Mouse (Mus musculus) intestine, embryonic 15.5 days (tissue): ENCODE results near the gene Snap29. TPM values are rescaled to one million over a fixed set of nuclear protein-coding genes. Genes with fewer than 3 reads are reported as not detected.

ENCODE experiments used
- ATAC-seq: fragments of 200-750 bp; cut with Nextera tagmentation; 2 replicates; pipeline ENCODE4 v1.8.0; 2017; ENCODE audit warnings: moderate TSS enrichment, moderate library complexity
- H3K27ac ChIP-seq: fragments of 300-500 bp; sonication (generic); 2 replicates; pipeline ENCODE4 v1.5.1; 2015; ENCODE audit warnings: mild to moderate bottlenecking, inconsistent platforms
- H3K27me3 ChIP-seq: fragments of 300-500 bp; sonication (generic); replicated peaks from 2 replicates; pipeline ENCODE4 v1.6.1; 2015; ENCODE audit warnings: inconsistent platforms
- H3K36me3 ChIP-seq: fragments of 300-500 bp; sonication (generic); 2 replicates; pipeline ENCODE4 v1.6.1; 2015; ENCODE audit warnings: inconsistent platforms
- H3K4me1 ChIP-seq: fragments of 300-500 bp; sonication (generic); replicated peaks from 2 replicates; pipeline ENCODE4 v1.6.1; 2015; ENCODE audit warnings: inconsistent platforms
- H3K4me2 ChIP-seq: fragments of 300-500 bp; sonication (generic); replicated peaks from 2 replicates; pipeline ENCODE4 v1.6.1; 2015; ENCODE audit warnings: mild to moderate bottlenecking, inconsistent platforms
- H3K4me3 ChIP-seq: fragments of 300-500 bp; sonication (generic); replicated peaks from 2 replicates; pipeline ENCODE4 v1.5.1; 2015; ENCODE audit warnings: inconsistent platforms
- H3K9ac ChIP-seq: fragments of 300-500 bp; sonication (generic); 2 replicates; pipeline ENCODE4 v1.6.1; 2015; ENCODE audit warnings: inconsistent platforms
- H3K9me3 ChIP-seq: fragments of 300-500 bp; sonication (generic); 2 replicates; pipeline ENCODE4 v1.6.1; 2016; ENCODE audit warnings: inconsistent platforms
- WGBS: fragments of 180-500 bp; shearing (Covaris S2); methylation state at CpG from one replicate; pipeline ENCODE4 v1.1.7; 2015; 5-methylcytosine and 5-hydroxymethylcytosine counted together
- polyA plus RNA-seq: library from polyadenylated mRNA; unstranded; fragments of >200 nt; fragmentation: Nextera tagmentation; extraction: Ambion mirVana; gene quantifications from 2 replicates; pipeline ENCODE4 v1.2.1, GENCODE M21; 2015

Snap29 gene
- polyA plus RNA-seq, 1 experiment from 2014 or later: 13.5 TPM

DNA sequence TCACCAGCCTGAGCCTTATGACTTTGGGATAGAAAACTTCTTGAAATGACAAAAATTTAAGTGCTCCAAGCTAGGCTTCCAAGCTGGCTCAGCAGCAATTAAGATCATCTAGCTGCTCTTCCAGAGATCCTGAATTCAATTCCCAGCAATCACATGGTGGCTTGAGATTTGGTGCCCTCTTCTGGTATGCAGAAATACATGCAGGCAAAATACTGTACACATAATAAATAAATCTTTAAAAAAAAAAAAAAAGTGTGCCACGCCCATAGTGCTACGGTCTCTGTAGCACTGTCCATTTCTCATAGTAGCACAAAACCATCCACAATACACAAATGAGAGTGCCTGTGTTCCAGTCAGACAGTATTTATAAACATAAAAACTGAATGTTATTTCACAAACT lies 26.8 kb downstream of the Snap29 start:
- Histone ChIP-seq H3K9ac (no peak overlapping the region), H3K36me3 (0 out of 2 replicates have a peak, but pooled peaks cover 10% of the 10 kb centered on the region), H3K9me3 (no peaks in the 10 kb centered on the region), H3K4me1 (no peaks in the 10 kb centered on the region), H3K4me2 (no peak overlapping the region), H3K4me3 (no peak overlapping the region), H3K27ac (no peak overlapping the region), H3K27me3 (no peaks in the 10 kb centered on the region)
- WGBS: 74% methylated on average over 2 of the region's 2 CpGs
- no peak for ATAC-seq

DNA sequence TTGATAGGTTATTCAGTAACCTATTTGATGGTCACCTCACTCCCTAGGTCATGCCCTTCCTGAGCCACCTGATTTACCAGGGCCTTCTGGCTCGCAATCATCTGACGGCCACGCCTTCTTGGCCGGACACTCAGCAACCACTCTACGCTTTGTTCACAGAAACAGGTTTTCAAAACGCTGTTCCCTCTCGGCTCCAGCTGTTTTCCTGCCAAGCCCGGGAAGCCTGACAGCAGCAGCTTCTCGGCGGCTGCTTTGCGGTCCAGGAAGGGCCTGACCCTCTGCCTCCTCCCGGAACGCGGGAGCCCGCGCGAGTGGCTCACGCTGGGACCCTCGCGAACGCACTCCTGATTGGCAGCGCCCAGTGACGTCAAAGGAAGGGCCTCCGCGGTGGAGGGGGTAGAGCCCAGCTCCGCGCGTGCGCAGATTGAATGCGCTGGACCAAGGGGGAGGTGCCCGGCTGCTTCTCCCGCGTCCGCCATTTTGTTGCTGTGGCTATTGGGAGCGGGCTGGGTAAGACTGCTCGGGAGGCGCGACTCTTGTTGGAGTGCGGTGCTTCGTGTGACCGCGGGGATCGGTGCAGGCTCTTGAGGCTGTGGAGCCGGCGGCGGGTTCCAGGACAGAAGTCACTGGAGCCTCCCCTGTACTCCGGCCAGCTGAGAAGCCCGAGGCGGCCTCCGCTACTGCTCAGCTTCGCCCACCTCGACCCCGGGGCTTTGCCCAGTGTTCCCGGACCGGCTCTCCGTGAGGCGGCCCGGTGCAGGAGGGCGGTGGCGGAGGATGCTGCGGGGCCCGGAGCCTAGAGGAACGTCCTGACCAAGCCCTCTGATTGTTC lies 46.0 kb downstream of the Snap29 start, which contains the start of gene Crkl:
Gene Crkl (plus strand): TSS at position 447 of the 832 bp plus-strand sequence.
- Histone ChIP-seq H3K9me3 (no peaks in the 10 kb centered on the region), H3K4me2 (peak within 1 kb of the TSS; percentile 78), H3K27me3 (no peaks in the 10 kb centered on the region), H3K27ac (peak within 1 kb of the TSS; percentile 93), H3K9ac (peak within 1 kb of the TSS; percentile 96), H3K36me3 (peaks cover 5% of the 10 kb centered on the region; the same call in 1 of the 2 replicates), H3K4me3 (peak within 1 kb of the TSS; percentile 80), H3K4me1 (peaks cover 9% of the 10 kb centered on the region)
- WGBS: under 1% methylated on average over 63 of the region's 63 CpGs
- peak; percentile 99 for ATAC-seq

DNA sequence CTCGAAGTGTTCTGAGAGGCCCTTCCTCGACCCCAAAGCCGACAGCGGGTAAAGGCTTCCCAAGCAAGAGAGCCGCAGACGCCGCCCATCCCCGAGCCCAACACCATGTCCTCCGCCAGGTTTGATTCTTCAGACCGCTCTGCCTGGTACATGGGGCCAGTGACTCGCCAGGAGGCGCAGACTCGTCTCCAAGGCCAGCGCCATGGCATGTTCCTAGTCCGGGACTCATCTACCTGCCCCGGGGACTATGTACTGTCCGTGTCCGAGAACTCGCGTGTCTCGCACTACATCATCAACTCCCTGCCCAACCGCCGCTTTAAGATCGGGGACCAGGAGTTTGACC lies 46.6 kb downstream of the Snap29 start:
- Histone ChIP-seq H3K36me3 (peaks cover 9% of the 10 kb centered on the region; the same call in 1 of the 2 replicates), H3K4me2 (peak overlapping the region; percentile 78), H3K4me3 (peak overlapping the region; percentile 80), H3K27me3 (no peaks in the 10 kb centered on the region), H3K9me3 (no peaks in the 10 kb centered on the region), H3K4me1 (peaks cover 9% of the 10 kb centered on the region), H3K9ac (peak overlapping the region; percentile 96), H3K27ac (peak overlapping the region; percentile 93)
- peak; percentile 67 for ATAC-seq
- WGBS: under 1% methylated on average over 24 of the region's 24 CpGs

DNA sequence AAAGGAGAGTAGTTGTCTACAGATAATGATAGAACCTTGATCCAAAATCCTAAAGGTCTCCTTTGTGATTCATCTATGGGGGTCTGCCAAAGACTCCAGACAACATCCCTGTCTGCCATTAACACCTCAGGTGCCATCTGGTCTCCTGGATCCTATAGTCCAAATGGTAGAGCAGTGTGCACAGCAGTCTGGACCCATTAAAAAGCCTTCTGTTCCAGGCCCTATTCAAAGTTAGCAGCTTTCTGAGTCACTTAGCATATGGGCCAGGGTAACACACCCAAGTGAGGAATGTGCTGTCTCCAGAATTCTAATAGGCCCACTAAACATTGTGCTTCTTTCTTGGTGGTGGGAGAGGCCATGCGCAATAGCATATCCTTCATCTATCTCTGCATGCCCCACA lies 51.1 kb downstream of the Snap29 start:
- peaks cover 10% of the 10 kb centered on the region; the same call in 1 of the 2 replicates for H3K36me3 ChIP-seq
- 97% methylated on average over 1 of the region's 1 CpGs for WGBS
- no peak overlapping the region for H3K4me3 ChIP-seq
- no peak overlapping the region for H3K4me2 ChIP-seq
- no peaks in the 10 kb centered on the region for H3K9me3 ChIP-seq
- no peaks in the 10 kb centered on the region for H3K27me3 ChIP-seq
- H3K9ac ChIP-seq: no peak overlapping the region
- no peak overlapping the region for H3K27ac ChIP-seq
- peaks cover 7% of the 10 kb centered on the region for H3K4me1 ChIP-seq
- ATAC-seq: no peak

DNA sequence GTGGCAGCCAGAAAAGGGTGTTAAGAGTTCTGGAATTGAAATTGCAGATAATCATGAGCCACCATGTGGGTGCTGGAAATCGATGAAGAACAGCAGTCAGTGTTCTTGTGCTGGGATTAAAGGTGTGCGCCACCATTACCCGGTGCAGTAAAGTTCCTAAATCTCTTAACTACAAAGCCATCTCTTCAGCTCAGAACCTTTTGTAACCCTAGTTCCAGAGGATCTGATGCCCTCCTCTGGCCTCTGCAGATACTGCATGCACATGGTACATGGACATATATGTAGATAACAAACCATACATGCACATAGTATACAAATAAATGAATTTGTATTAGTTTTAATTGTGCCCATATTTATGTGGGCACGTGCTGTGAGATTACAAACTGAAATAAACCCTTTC lies 54.5 kb downstream of the Snap29 start:
- no peak for ATAC-seq
- Histone ChIP-seq H3K4me3 (no peak overlapping the region), H3K27me3 (no peaks in the 10 kb centered on the region), H3K9ac (no peak overlapping the region), H3K4me1 (peaks cover 1% of the 10 kb centered on the region; the same call in 1 of the 2 replicates), H3K4me2 (no peak overlapping the region), H3K27ac (no peak overlapping the region), H3K9me3 (no peaks in the 10 kb centered on the region), H3K36me3 (peaks cover 9% of the 10 kb centered on the region; the same call in 1 of the 2 replicates)
- WGBS: 89% methylated on average over 4 of the region's 4 CpGs

DNA sequence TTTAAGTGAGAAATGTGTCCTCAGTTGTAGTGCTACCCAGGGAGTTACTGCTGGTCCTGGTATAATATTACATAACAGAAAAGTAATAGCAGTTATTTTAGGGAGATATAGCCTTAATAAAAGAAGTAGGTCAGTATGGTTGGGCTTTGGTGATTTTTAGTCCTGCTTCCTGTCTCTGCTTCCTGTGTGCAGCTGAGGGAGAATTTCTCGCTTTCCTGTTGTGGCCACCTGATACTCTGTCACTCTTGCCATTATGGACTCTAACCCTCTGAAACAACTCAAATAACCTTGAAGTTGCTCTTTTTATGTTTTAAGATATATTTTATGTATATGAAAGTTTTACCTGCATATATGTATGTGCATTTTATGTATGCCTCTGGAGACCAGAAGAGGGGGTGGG lies 55.8 kb downstream of the Snap29 start:
- H3K4me1 ChIP-seq: no peaks in the 10 kb centered on the region
- no peak overlapping the region for H3K9ac ChIP-seq
- H3K36me3 ChIP-seq: 0 out of 2 replicates have a peak, but pooled peaks cover 5% of the 10 kb centered on the region
- no peak overlapping the region for H3K4me3 ChIP-seq
- no peaks in the 10 kb centered on the region for H3K27me3 ChIP-seq
- H3K9me3 ChIP-seq: no peaks in the 10 kb centered on the region
- no peak overlapping the region for H3K27ac ChIP-seq
- ATAC-seq: no peak
- no peak overlapping the region for H3K4me2 ChIP-seq
- WGBS: 84% methylated on average over 1 of the region's 1 CpGs

DNA sequence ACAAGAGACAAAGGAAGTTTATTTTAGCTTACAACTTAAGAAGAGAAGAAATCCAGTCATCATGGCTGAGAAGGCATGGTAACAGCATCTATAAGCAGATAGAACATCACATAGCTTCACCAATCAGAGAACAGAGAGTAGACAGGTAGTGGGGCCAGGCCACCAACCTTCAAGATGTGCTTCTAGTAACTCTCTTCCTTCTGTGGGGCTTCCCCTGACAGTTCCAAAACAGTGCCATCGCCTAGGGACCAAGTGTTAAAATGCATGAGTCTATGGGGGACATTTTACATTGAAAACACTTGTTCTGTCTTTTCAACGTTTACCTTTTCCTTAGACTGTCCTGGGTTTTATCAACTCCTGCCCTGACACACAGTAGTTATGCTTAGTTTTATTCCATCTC lies 57.4 kb downstream of the Snap29 start:
- Histone ChIP-seq H3K27me3 (no peaks in the 10 kb centered on the region), H3K4me2 (no peak overlapping the region), H3K9ac (no peak overlapping the region), H3K4me1 (0 out of 2 replicates have a peak, but pooled peaks cover 3% of the 10 kb centered on the region), H3K36me3 (no peaks in the 10 kb centered on the region), H3K27ac (no peak overlapping the region), H3K9me3 (no peaks in the 10 kb centered on the region), H3K4me3 (no peak overlapping the region)
- no peak for ATAC-seq
- WGBS: 69% methylated on average over 2 of the region's 2 CpGs

DNA sequence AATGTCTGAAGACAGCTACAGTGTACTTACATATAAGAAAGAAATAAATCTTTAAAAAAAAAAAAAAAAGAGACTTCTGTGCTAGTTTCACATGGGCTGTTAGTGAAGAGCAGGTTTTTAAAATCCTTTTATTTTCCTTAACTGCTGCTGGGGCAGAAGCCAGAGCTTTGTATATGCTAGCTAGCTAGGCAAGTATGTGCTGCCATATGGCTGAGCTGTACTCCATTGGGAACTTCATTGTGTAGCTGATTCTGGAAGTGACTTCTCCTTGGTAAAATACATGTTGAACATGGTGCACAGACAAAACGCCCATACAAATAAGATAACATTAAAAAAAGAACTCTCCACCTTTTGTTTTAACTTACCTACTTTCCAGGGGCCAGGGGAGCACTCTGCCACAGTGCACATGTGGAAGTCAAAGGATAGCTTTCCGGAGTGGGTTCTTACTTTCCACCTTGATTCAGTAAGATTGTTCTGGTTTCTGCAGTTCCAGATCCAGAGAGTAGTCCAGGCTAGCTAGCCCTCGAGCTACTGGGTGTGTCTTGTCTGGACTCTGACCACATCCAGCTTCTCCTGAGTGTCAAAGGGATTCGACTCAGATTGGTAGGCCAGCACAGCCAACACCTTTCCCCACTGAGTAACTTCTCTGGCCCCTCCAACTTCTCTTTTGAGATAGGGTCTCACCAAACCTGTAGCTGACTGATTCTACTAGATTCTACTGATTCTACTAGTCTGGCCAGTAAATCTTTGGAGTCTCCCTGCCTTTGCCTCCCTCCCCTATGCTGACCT lies 61.3 kb downstream of the Snap29 start:
- ATAC-seq: peak; percentile 73; the same call in 1 of the 2 replicates
- Histone ChIP-seq H3K4me2 (no peak overlapping the region), H3K4me1 (0 out of 2 replicates have a peak, but pooled peaks cover 3% of the 10 kb centered on the region), H3K27ac (no peak overlapping the region), H3K36me3 (peaks cover 10% of the 10 kb centered on the region; the same call in 1 of the 2 replicates), H3K4me3 (no peak overlapping the region), H3K9me3 (no peaks in the 10 kb centered on the region), H3K27me3 (no peaks in the 10 kb centered on the region), H3K9ac (no peak overlapping the region)
- 67% methylated on average over 4 of the region's 4 CpGs for WGBS

DNA sequence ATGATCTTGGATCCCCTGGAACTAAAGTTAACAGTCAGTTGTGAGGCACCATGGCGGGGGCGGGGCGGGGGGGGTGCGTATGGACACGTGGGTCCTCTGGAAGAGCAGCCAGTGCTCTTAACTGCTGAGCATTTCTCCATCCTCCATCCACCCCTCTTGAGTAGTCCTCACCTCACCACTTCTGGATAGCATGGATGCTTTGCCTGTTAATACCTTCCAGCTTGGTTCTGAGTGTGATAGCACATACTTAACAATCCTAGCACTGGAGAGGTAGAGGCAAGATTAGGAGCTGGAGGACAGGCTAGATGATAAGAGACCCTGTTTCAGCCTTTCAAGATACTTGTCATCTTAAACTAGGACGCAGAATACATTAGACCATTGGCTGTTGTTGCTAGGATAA lies 66.7 kb downstream of the Snap29 start:
- Histone ChIP-seq H3K9me3 (no peaks in the 10 kb centered on the region), H3K27ac (no peak overlapping the region), H3K4me1 (0 out of 2 replicates have a peak, but pooled peaks cover under 1% of the 10 kb centered on the region), H3K27me3 (no peaks in the 10 kb centered on the region), H3K4me2 (no peak overlapping the region), H3K4me3 (no peak overlapping the region), H3K9ac (no peak overlapping the region), H3K36me3 (peaks cover 18% of the 10 kb centered on the region)
- ATAC-seq: no peak
- WGBS: 89% methylated on average over 6 of the region's 6 CpGs

DNA sequence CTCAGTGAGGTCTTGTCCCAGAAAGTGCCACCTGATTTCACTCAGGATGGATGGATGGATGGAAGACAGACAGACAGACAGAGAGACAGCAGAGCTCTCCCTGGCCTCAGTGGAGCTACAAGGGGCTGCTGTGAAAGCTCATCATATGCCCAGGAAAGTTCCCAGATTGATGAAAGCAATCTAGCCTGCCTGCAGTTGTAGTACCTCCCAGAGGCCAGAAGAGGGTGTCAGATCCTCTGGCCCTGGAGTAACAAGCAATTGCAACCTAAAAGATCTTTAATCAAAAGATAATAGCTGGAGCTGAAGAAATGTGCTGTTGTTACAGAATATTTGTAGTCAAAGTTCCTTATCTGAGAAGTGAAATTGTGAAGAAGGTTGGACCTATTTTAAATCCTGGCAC lies 68.3 kb downstream of the Snap29 start:
- H3K27me3 ChIP-seq: no peaks in the 10 kb centered on the region
- no peak overlapping the region for H3K4me3 ChIP-seq
- ATAC-seq: no peak
- no peak overlapping the region for H3K4me2 ChIP-seq
- H3K9me3 ChIP-seq: no peaks in the 10 kb centered on the region
- no peaks in the 10 kb centered on the region for H3K4me1 ChIP-seq
- no peak overlapping the region for H3K9ac ChIP-seq
- H3K36me3 ChIP-seq: peaks cover 18% of the 10 kb centered on the region
- H3K27ac ChIP-seq: no peak overlapping the region

DNA sequence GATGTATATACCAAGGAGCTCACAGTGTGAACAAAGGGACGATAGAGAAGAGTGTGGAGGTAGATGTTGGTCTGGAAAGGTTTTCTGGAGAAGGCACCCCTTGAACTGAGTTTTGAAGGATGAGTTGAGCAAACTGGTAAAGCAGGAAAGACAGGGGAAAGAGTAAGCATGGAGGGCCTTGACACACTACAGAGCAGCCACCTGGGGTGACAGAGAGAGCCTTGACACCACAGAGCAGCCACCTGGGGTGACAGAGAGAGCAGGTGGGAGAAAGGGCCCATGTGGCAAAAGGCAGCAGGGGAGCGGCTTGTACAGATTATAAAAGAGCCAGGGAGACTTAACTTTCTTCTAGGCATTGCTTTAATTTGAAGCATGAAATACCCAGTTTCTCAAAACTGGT lies 69.0 kb downstream of the Snap29 start:
- ATAC-seq: no peak
- no peaks in the 10 kb centered on the region for H3K27me3 ChIP-seq
- H3K9ac ChIP-seq: no peak overlapping the region
- H3K4me3 ChIP-seq: no peak overlapping the region
- peaks cover 19% of the 10 kb centered on the region for H3K36me3 ChIP-seq
- 69% methylated on average over 2 of the region's 2 CpGs for WGBS
- no peaks in the 10 kb centered on the region for H3K4me1 ChIP-seq
- H3K27ac ChIP-seq: no peak overlapping the region
- no peak overlapping the region for H3K4me2 ChIP-seq
- no peaks in the 10 kb centered on the region for H3K9me3 ChIP-seq

DNA sequence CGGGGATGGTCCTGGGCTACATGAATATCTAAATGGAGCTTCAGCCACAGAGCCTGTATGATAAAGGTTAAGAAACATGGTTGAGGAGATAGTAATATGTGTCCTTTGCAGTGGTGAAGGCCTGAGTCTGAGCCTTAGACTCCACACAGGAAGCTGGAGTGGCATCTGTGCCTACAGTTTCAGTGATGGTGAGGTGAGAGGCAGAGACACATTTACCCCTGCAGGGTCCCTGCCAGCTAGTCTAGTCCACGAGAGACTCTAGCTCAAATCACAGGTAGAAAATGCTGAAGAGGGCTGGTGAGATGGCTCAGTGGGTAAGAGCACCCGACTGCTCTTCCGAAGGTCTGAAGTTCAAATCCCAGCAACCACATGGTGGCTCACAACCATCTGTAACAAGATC lies 69.5 kb downstream of the Snap29 start:
- H3K9me3 ChIP-seq: no peaks in the 10 kb centered on the region
- no peak overlapping the region for H3K4me3 ChIP-seq
- no peak overlapping the region for H3K27ac ChIP-seq
- H3K4me1 ChIP-seq: no peaks in the 10 kb centered on the region
- WGBS: 95% methylated on average over 4 of the region's 4 CpGs
- H3K27me3 ChIP-seq: no peaks in the 10 kb centered on the region
- no peak for ATAC-seq
- peaks cover 13% of the 10 kb centered on the region for H3K36me3 ChIP-seq
- no peak overlapping the region for H3K4me2 ChIP-seq
- H3K9ac ChIP-seq: no peak overlapping the region
